Mouse (Mus musculus): ENCODE measurements around the gene Ipo5. TPM values are rescaled to one million over a fixed set of nuclear protein-coding genes. Genes with fewer than 3 reads are reported as not detected.

The Ipo5 gene
- polyA plus RNA-seq, 1 experiment from 2014 or later: 97.2 TPM

DNA sequence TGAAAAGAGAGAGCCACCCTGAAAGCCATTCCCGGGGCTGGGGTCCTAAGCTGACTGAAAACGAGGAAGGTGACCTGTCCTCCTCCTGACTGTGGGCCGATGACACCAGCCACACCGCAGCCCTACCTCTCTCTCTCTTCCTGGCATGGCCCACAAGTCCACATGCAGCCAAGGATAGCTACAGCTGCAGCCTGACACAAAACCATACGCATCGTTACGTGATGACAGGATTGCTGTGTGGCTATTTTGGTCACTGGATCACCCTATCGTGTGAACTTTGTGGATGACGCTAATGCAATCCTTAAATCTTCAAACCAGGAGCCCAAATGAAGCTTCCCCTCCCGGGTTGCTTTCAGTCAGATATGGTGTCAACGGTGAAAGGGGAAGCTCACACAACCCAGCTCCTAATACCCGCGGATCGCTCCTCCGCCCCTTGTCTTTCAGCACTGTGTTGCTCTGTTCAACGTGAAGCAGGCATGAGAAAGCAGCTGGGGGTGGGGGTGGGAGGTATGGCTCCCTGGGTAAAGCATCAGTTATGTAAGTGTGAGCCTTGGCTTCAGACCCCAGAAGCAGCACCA, 35.1 kb upstream of the Ipo5 start:
- WGBS: 87% methylated on average over 16 of the region's 16 CpGs
- ATAC-seq (no peak), DNase-seq (ENCODE audit: low spot score) (no peak)
- no peak overlapping the region for H3K4me3 ChIP-seq (ENCODE audit: low read depth, low read length)
- no peaks in the 10 kb centered on the region for H3K9me3 ChIP-seq (replicated peaks; ENCODE audit: control insufficient read depth, low read length)
- H3K27me3 ChIP-seq (replicated peaks; ENCODE audit: control insufficient read depth, insufficient read depth, low read length): no peaks in the 10 kb centered on the region
- no peak overlapping the region for H3K9ac ChIP-seq (ENCODE audit: low read length)
- no peaks in the 10 kb centered on the region for H3K4me1 ChIP-seq (ENCODE audit: control insufficient read depth, insufficient read depth, low read length)
- H3K4me2 ChIP-seq (ENCODE audit: low read length): no peak overlapping the region
- no peak overlapping the region for H3K27ac ChIP-seq (ENCODE audit: low read depth, low read length)
- no peaks in the 10 kb centered on the region for H3K36me3 ChIP-seq (ENCODE audit: control insufficient read depth, insufficient read depth, low read length)

DNA sequence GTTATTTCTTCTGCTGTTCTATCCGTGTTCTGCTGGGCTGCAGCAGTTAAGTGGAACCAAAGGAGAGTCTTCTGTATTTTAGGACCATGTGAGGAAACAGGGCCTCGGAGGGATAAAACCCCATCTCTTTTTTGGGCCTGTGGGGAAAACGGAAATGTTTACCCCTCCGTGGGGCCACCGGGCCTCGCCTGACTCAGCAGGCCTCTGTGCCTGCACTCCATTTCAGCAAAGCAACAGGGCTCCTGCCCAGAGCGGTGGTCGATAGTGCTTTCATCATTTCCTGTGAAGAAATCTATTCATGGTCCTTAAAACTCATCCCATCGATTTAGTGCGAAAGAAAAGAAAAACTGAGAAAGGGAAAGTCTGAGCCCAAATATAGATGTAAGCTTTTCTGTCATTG, 33.9 kb upstream of the Ipo5 start:
- 85% methylated on average over 10 of the region's 10 CpGs for WGBS
- no peaks in the 10 kb centered on the region for H3K4me1 ChIP-seq (ENCODE audit: control insufficient read depth, insufficient read depth, low read length)
- H3K36me3 ChIP-seq (ENCODE audit: control insufficient read depth, insufficient read depth, low read length): no peaks in the 10 kb centered on the region
- H3K4me3 ChIP-seq (ENCODE audit: low read depth, low read length): no peak overlapping the region
- no peak overlapping the region for H3K9ac ChIP-seq (ENCODE audit: low read length)
- no peak overlapping the region for H3K4me2 ChIP-seq (ENCODE audit: low read length)
- no peaks in the 10 kb centered on the region for H3K9me3 ChIP-seq (replicated peaks; ENCODE audit: control insufficient read depth, low read length)
- no peak for DNase-seq (ENCODE audit: low spot score)
- H3K27ac ChIP-seq (ENCODE audit: low read depth, low read length): no peak overlapping the region
- ATAC-seq: no peak
- H3K27me3 ChIP-seq (replicated peaks; ENCODE audit: control insufficient read depth, insufficient read depth, low read length): no peaks in the 10 kb centered on the region

DNA sequence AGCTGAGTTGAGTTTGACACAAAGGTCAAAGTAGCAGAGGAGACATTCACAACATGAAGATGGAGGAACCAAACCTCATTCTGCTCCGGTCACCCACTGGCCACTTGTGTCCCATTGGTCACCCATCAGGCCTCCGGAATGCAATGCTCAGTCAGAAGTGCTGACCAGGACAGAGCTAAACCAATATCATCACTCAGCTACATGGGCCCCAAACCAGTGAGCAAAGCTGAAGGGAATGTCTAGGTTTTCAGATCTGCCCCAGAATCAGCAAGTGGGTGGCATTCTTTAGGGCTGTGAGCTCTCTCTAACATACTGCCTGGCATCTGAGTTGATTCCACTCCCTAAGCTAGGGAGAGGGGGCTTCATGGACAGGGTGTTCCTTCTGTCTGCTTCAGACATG, 32.0 kb upstream of the Ipo5 start:
- Histone ChIP-seq H3K4me2 (ENCODE audit: low read length) (no peak overlapping the region), H3K9ac (ENCODE audit: low read length) (no peak overlapping the region), H3K4me3 (ENCODE audit: low read depth, low read length) (no peak overlapping the region), H3K36me3 (ENCODE audit: control insufficient read depth, insufficient read depth, low read length) (no peaks in the 10 kb centered on the region), H3K27me3 (replicated peaks; ENCODE audit: control insufficient read depth, insufficient read depth, low read length) (no peaks in the 10 kb centered on the region), H3K27ac (ENCODE audit: low read depth, low read length) (no peak overlapping the region), H3K4me1 (ENCODE audit: control insufficient read depth, insufficient read depth, low read length) (no peaks in the 10 kb centered on the region), H3K9me3 (replicated peaks; ENCODE audit: control insufficient read depth, low read length) (no peaks in the 10 kb centered on the region)
- 86% methylated on average over 2 of the region's 2 CpGs for whole genome bisulfite sequencing
- no peak for DNase-seq (ENCODE audit: low spot score)
- no peak for ATAC-seq

DNA sequence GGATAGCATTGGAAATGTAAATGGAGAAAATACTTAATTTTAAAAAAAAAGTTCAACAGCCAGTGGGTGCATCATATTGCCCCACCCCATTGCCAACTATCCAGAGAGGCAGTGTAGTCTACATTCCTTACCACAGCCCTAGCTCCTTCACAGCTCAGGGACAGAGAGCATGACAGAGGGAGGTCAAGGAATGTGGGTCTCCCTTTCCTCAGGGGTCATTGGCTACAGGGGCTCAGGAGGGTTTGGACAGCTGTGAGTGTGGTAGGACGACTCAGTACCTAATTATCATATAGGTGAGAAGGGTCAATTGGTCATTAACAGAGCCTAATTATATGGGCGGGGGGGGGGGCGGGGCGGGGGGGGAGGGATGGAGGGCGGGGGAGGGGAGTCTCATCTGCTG, 30.4 kb upstream of the Ipo5 start:
- no peaks in the 10 kb centered on the region for H3K36me3 ChIP-seq (ENCODE audit: control insufficient read depth, insufficient read depth, low read length)
- H3K9ac ChIP-seq (ENCODE audit: low read length): no peak overlapping the region
- H3K27ac ChIP-seq (ENCODE audit: low read depth, low read length): no peak overlapping the region
- ATAC-seq: no peak
- H3K27me3 ChIP-seq (replicated peaks; ENCODE audit: control insufficient read depth, insufficient read depth, low read length): no peaks in the 10 kb centered on the region
- H3K4me2 ChIP-seq (ENCODE audit: low read length): no peak overlapping the region
- no peak for DNase-seq (ENCODE audit: low spot score)
- H3K9me3 ChIP-seq (replicated peaks; ENCODE audit: control insufficient read depth, low read length): no peaks in the 10 kb centered on the region
- H3K4me1 ChIP-seq (ENCODE audit: control insufficient read depth, insufficient read depth, low read length): no peaks in the 10 kb centered on the region
- 67% methylated on average over 3 of the region's 5 CpGs for WGBS
- H3K4me3 ChIP-seq (ENCODE audit: low read depth, low read length): no peak overlapping the region

- Histone ChIP-seq H3K27me3 (replicated peaks; ENCODE audit: control insufficient read depth, insufficient read depth, low read length) (no peaks in the 10 kb centered on the region), H3K9me3 (replicated peaks; ENCODE audit: control insufficient read depth, low read length) (no peaks in the 10 kb centered on the region), H3K4me3 (ENCODE audit: low read depth, low read length) (no peak overlapping the region), H3K27ac (ENCODE audit: low read depth, low read length) (no peak overlapping the region), H3K4me2 (ENCODE audit: low read length) (no peak overlapping the region), H3K4me1 (ENCODE audit: control insufficient read depth, insufficient read depth, low read length) (no peaks in the 10 kb centered on the region), H3K9ac (ENCODE audit: low read length) (no peak overlapping the region), H3K36me3 (ENCODE audit: control insufficient read depth, insufficient read depth, low read length) (no peaks in the 10 kb centered on the region)
- no peak for DNase-seq (ENCODE audit: low spot score)
- ATAC-seq: no peak
- 90% methylated on average over 9 of the region's 9 CpGs for WGBS
Observed at GRCm38 (mm10) chr14:120881054-120881453, 30.0 kb upstream of the Ipo5 start.

DNA sequence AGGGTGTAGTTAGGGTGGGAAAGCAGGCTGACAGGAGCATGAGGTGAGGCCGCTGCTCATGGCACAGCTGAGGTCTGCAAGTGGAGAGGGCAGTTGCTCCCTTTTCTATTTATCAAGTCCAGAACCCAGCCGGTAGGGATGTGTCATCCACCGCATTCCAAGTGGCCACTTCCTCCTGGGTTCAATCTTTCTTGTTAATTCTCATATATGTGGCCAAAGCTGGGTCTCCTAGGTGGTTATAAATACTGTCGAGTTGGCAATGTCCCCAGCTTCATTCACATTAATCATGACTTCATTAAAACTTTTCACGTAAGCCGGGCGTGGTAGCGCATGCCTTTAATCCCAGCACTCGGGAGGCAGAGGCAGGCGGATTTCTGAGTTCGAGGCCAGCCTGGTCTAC, 22.3 kb upstream of the Ipo5 start:
- Histone ChIP-seq H3K27me3 (replicated peaks; ENCODE audit: control insufficient read depth, insufficient read depth, low read length) (no peaks in the 10 kb centered on the region), H3K4me1 (ENCODE audit: control insufficient read depth, insufficient read depth, low read length) (no peaks in the 10 kb centered on the region), H3K9me3 (replicated peaks; ENCODE audit: control insufficient read depth, low read length) (no peaks in the 10 kb centered on the region), H3K27ac (ENCODE audit: low read depth, low read length) (no peak overlapping the region), H3K4me3 (ENCODE audit: low read depth, low read length) (no peak overlapping the region), H3K9ac (ENCODE audit: low read length) (no peak overlapping the region), H3K4me2 (ENCODE audit: low read length) (no peak overlapping the region), H3K36me3 (ENCODE audit: control insufficient read depth, insufficient read depth, low read length) (no peaks in the 10 kb centered on the region)
- WGBS: 92% methylated on average over 11 of the region's 11 CpGs
- ATAC-seq (no peak), DNase-seq (ENCODE audit: low spot score) (no peak)

GRCm38 (mm10) chr14:120892369-120892768, 18.7 kb upstream of the Ipo5 start:
- WGBS: 82% methylated on average over 8 of the region's 8 CpGs

DNA sequence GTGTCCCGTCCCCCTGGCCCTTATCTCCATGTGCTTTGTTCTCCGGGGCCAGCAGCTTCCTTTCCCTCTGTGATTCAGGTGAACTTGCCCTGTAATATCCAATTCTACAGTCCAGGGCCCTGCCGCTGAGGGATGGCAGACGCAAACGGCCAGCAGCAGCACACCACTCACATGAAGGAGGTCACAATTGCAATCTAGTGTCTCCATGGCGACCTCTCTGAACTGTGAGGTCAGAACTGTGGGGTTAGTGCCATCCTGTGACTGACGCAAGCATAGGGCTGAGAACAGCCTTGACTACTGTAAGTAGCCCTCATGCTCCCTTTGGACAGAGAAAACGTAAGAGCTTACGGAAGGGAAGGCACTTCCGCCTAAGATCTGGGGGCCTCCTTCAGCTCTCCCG, 14.4 kb upstream of the Ipo5 start:
- no peaks in the 10 kb centered on the region for H3K4me1 ChIP-seq (ENCODE audit: control insufficient read depth, insufficient read depth, low read length)
- no peak overlapping the region for H3K27ac ChIP-seq (ENCODE audit: low read depth, low read length)
- no peak overlapping the region for H3K4me2 ChIP-seq (ENCODE audit: low read length)
- no peak overlapping the region for H3K4me3 ChIP-seq (ENCODE audit: low read depth, low read length)
- no peaks in the 10 kb centered on the region for H3K36me3 ChIP-seq (ENCODE audit: control insufficient read depth, insufficient read depth, low read length)
- no peaks in the 10 kb centered on the region for H3K27me3 ChIP-seq (replicated peaks; ENCODE audit: control insufficient read depth, insufficient read depth, low read length)
- H3K9me3 ChIP-seq (replicated peaks; ENCODE audit: control insufficient read depth, low read length): no peaks in the 10 kb centered on the region
- DNase-seq (ENCODE audit: low spot score) (no peak), ATAC-seq (no peak)
- 83% methylated on average over 11 of the region's 11 CpGs for WGBS
- H3K9ac ChIP-seq (ENCODE audit: low read length): no peak overlapping the region

More at GRCm38 (mm10) chr14:120892369-120892768, 18.7 kb upstream of the Ipo5 start:
- H3K27me3 ChIP-seq (replicated peaks; ENCODE audit: control insufficient read depth, insufficient read depth, low read length): no peaks in the 10 kb centered on the region
- ATAC-seq (no peak), DNase-seq (ENCODE audit: low spot score) (no peak)
- no peak overlapping the region for H3K4me2 ChIP-seq (ENCODE audit: low read length)
- no peak overlapping the region for H3K4me3 ChIP-seq (ENCODE audit: low read depth, low read length)
- no peak overlapping the region for H3K9ac ChIP-seq (ENCODE audit: low read length)
- no peaks in the 10 kb centered on the region for H3K4me1 ChIP-seq (ENCODE audit: control insufficient read depth, insufficient read depth, low read length)
- H3K9me3 ChIP-seq (replicated peaks; ENCODE audit: control insufficient read depth, low read length): no peaks in the 10 kb centered on the region
- no peaks in the 10 kb centered on the region for H3K36me3 ChIP-seq (ENCODE audit: control insufficient read depth, insufficient read depth, low read length)
- no peak overlapping the region for H3K27ac ChIP-seq (ENCODE audit: low read depth, low read length)

- ATAC-seq (no peak), DNase-seq (ENCODE audit: low spot score) (no peak)
- no peaks in the 10 kb centered on the region for H3K4me1 ChIP-seq (ENCODE audit: control insufficient read depth, insufficient read depth, low read length)
- H3K4me3 ChIP-seq (ENCODE audit: low read depth, low read length): no peak overlapping the region
- H3K27ac ChIP-seq (ENCODE audit: low read depth, low read length): no peak overlapping the region
- no peaks in the 10 kb centered on the region for H3K27me3 ChIP-seq (replicated peaks; ENCODE audit: control insufficient read depth, insufficient read depth, low read length)
- WGBS: 74% methylated on average over 3 of the region's 3 CpGs
- H3K4me2 ChIP-seq (ENCODE audit: low read length): no peak overlapping the region
- H3K36me3 ChIP-seq (ENCODE audit: control insufficient read depth, insufficient read depth, low read length): no peaks in the 10 kb centered on the region
- no peaks in the 10 kb centered on the region for H3K9me3 ChIP-seq (replicated peaks; ENCODE audit: control insufficient read depth, low read length)
- no peak overlapping the region for H3K9ac ChIP-seq (ENCODE audit: low read length)
Observed at GRCm38 (mm10) chr14:120898876-120899275, 12.1 kb upstream of the Ipo5 start.
